Mouse (Mus musculus) heart, adult 2 months (tissue): ENCODE data around the gene Zmynd11. TPM values are rescaled to one million over a fixed set of nuclear protein-coding genes. Genes with fewer than 3 reads are reported as not detected.

Source experiments
- DNase-seq, 2 experiments: peaks; one replicate each; pipeline ENCODE4 v3.0.0; 2021
- H3K27ac ChIP-seq: fragments of 200-600 bp; 2 replicates; pipeline ENCODE4 v1.8.1; 2022
- H3K27me3 ChIP-seq: fragments of 200-500 bp; 2 replicates; pipeline ENCODE4 v1.6.1; 2012; ENCODE audit warnings: mild to moderate bottlenecking, low read length, inconsistent platforms, mixed read lengths; ENCODE audit not compliant: control insufficient read depth, insufficient read depth
- H3K36me3 ChIP-seq: fragments of 200-500 bp; 2 replicates; pipeline ENCODE4 v1.6.1; 2012; ENCODE audit warnings: low read length, inconsistent platforms; ENCODE audit not compliant: control insufficient read depth, insufficient read depth
- H3K4me1 ChIP-seq: fragments of 200-500 bp; 2 replicates; pipeline ENCODE4 v1.6.1; 2011; ENCODE audit warnings: low read length; ENCODE audit not compliant: control insufficient read depth, insufficient read depth
- H3K4me3 ChIP-seq: fragments of 200-600 bp; 2 replicates; pipeline ENCODE4 v1.8.1; 2022
- H3K79me2 ChIP-seq: fragments of 200-500 bp; replicated peaks from 2 replicates; pipeline ENCODE4 v1.6.1; 2012; ENCODE audit warnings: mild to moderate bottlenecking, inconsistent platforms, low read length, moderate library complexity, mixed read lengths; ENCODE audit not compliant: control insufficient read depth, insufficient read depth
- H3K9ac ChIP-seq: fragments of 200-500 bp; 2 replicates; pipeline ENCODE4 v1.6.1; 2012; ENCODE audit warnings: low read depth, mild to moderate bottlenecking, control low read depth, inconsistent platforms, low read length, mixed read lengths
- CTCF ChIP-seq: fragments of 200-600 bp; IDR thresholded peaks from 2 replicates; pipeline ENCODE4 v1.8.1; 2022; ENCODE audit warnings: antibody characterized with exemption, mild to moderate bottlenecking, moderate library complexity
- EP300 ChIP-seq: fragments of 200-500 bp; IDR thresholded peaks from 2 replicates; pipeline ENCODE4 v1.6.1; 2011; ENCODE audit warnings: low read depth, low read length, control low read depth; ENCODE audit not compliant: insufficient read depth
- POLR2A ChIP-seq: fragments of 200-500 bp; IDR thresholded peaks from 2 replicates; pipeline ENCODE4 v1.6.1; 2011; ENCODE audit warnings: mild to moderate bottlenecking, low read depth, low read length, control low read depth; ENCODE audit not compliant: insufficient read depth
- WGBS: fragments of 180-500 bp; shearing (Covaris S2); methylation state at CpG from one replicate; pipeline ENCODE4 v1.1.7; 2018; 5-methylcytosine and 5-hydroxymethylcytosine counted together
- intact Hi-C: fragments of 180-260 bp; cut with DNase I; formaldehyde crosslinking; loops from one replicate; pipeline ENCODE4 v1.15.1; 2025
- polyA plus RNA-seq: library from polyadenylated mRNA; depleted of rRNA; stranded (reverse); fragments of >200 nt; gene quantifications from 2 replicates; pipeline ENCODE4 v1.2.3, GENCODE M21; 2012
- total RNA-seq, 2 experiments: library from RNA; stranded (reverse); gene quantifications; 2 replicates each; pipeline ENCODE4 v1.2.3; 2021

Zmynd11 gene
- total and polyA plus RNA-seq, 3 experiments, result 48.0 to 129 (median 115) TPM

DNA sequence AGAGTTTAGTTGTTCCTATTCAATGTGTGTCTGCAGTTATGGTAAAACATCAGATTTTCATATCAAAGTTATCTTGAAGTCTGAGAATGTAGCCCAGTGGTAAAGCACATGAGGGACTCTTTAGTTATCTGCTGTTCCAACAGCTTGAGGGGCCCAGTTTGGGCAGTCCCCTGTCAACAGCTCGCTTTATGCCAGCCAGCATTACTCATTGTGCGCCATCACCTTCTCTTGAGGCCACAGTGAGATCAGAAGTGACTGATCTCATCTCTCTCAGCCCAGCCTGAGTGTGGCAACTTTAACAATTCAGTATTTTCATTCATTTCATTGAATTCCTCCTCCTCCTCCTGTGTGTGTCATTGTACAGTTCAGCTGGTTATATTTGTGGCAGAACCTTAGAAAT, 129.2 kb downstream of the Zmynd11 start:
- Histone ChIP-seq H3K27me3 (no peaks in the 10 kb centered on the region), H3K9ac (no peak overlapping the region), H3K36me3 (no peaks in the 10 kb centered on the region), H3K4me3 (no peak overlapping the region), H3K4me1 (0 out of 2 replicates have a peak, but pooled peaks cover 1% of the 10 kb centered on the region), H3K79me2 (no peaks in the 10 kb centered on the region), H3K27ac (no peak overlapping the region)
- WGBS, result 94% methylated on average over 2 of the region's 2 CpGs
- intact Hi-C loops, result loop anchor here (2.0 kb wide), 1 partner anchor 453 kb away; no protein-coding TSS in a partner anchor
- DNase-seq, result no peak
- TF ChIP-seq CTCF, result no peak
- no peak for TF ChIP-seq EP300
- no peak for TF ChIP-seq POLR2A
